Mouse (Mus musculus): ENCODE measurements at regions not wholly inside any gene's neighbourhood (a gene's known extent, or its start where the extent isn't known, plus 50 kb on each side); places are given as distances from the start of the nearest gene placed in this dataset.

- Histone ChIP-seq H3K4me1 (no peaks in the 10 kb centered on the region), H3K9ac (replicated peaks) (no peak overlapping the region), H3K27ac (replicated peaks) (no peak overlapping the region), H3K27me3 (no peaks in the 10 kb centered on the region), H3K36me3 (no peaks in the 10 kb centered on the region), H3K4me3 (no peak overlapping the region), H3K9me3 (no peaks in the 10 kb centered on the region), H3K4me2 (replicated peaks) (no peak overlapping the region)
- 91% methylated on average over 1 of the region's 1 CpGs for WGBS
- no peak for ATAC-seq (replicated peaks)
These were observed 195.9 kb upstream of the Vegfc start for GRCm38 (mm10) chr8:53881551-53881950.

- Histone ChIP-seq H3K4me2 (replicated peaks) (no peak overlapping the region), H3K27me3 (no peaks in the 10 kb centered on the region), H3K4me1 (peaks cover 8% of the 10 kb centered on the region), H3K27ac (replicated peaks) (no peak overlapping the region), H3K9me3 (no peaks in the 10 kb centered on the region), H3K9ac (replicated peaks) (no peak overlapping the region), H3K4me3 (no peak overlapping the region), H3K36me3 (no peaks in the 10 kb centered on the region)
- WGBS = 66% methylated on average over 4 of the region's 4 CpGs
- ATAC-seq (replicated peaks) = peak; percentile 65
These were observed 185.1 kb upstream of the Vegfc start for GRCm38 (mm10) chr8:53892205-53892710.

- 41% methylated on average over 3 of the region's 3 CpGs for WGBS
- no peak overlapping the region for H3K4me3 ChIP-seq
- peak; percentile 94 for ATAC-seq (replicated peaks)
These were observed 184.6 kb upstream of the Vegfc start for GRCm38 (mm10) chr8:53892770-53893169.

GRCm38 (mm10) chr8:53922343-53922742 lies 155.1 kb upstream of the Vegfc start:
- no peaks in the 10 kb centered on the region for H3K9me3 ChIP-seq
- 85% methylated on average over 4 of the region's 4 CpGs for WGBS
- H3K4me1 ChIP-seq = no peaks in the 10 kb centered on the region
- H3K9ac ChIP-seq (replicated peaks) = no peak overlapping the region
- no peaks in the 10 kb centered on the region for H3K36me3 ChIP-seq
- H3K27ac ChIP-seq (replicated peaks) = no peak overlapping the region
- no peak overlapping the region for H3K4me2 ChIP-seq (replicated peaks)
- H3K4me3 ChIP-seq = no peak overlapping the region
- ATAC-seq (replicated peaks) = no peak
- no peaks in the 10 kb centered on the region for H3K27me3 ChIP-seq

More at GRCm38 (mm10) chr8:53892770-53893169, 184.6 kb upstream of the Vegfc start:
- H3K4me1 ChIP-seq = peaks cover 8% of the 10 kb centered on the region
- H3K27ac ChIP-seq (replicated peaks) = no peak overlapping the region
- H3K9ac ChIP-seq (replicated peaks) = no peak overlapping the region
- H3K36me3 ChIP-seq = no peaks in the 10 kb centered on the region
- no peaks in the 10 kb centered on the region for H3K27me3 ChIP-seq
- H3K9me3 ChIP-seq = no peaks in the 10 kb centered on the region
- no peak overlapping the region for H3K4me2 ChIP-seq (replicated peaks)

GRCm38 (mm10) chr8:53930685-53931084 lies 146.7 kb upstream of the Vegfc start:
- Histone ChIP-seq H3K27ac (replicated peaks) (no peak overlapping the region), H3K9ac (replicated peaks) (no peak overlapping the region), H3K4me2 (replicated peaks) (no peak overlapping the region), H3K27me3 (no peaks in the 10 kb centered on the region), H3K4me1 (no peaks in the 10 kb centered on the region), H3K9me3 (no peaks in the 10 kb centered on the region), H3K4me3 (no peak overlapping the region), H3K36me3 (no peaks in the 10 kb centered on the region)
- 5% methylated on average over 5 of the region's 5 CpGs for WGBS
- peak; percentile 35; the same call in 1 of the 2 replicates for ATAC-seq (replicated peaks)

GRCm38 (mm10) chr8:53938392-53938791 lies 139.0 kb upstream of the Vegfc start:
- H3K9ac ChIP-seq (replicated peaks) = no peak overlapping the region
- ATAC-seq (replicated peaks) = 0 out of 2 replicates have a peak, but pooled peaks have one; percentile 26
- no peaks in the 10 kb centered on the region for H3K36me3 ChIP-seq
- H3K27ac ChIP-seq (replicated peaks) = no peak overlapping the region
- H3K4me1 ChIP-seq = no peaks in the 10 kb centered on the region
- H3K27me3 ChIP-seq = no peaks in the 10 kb centered on the region
- H3K9me3 ChIP-seq = no peaks in the 10 kb centered on the region
- H3K4me3 ChIP-seq = no peak overlapping the region
- no peak overlapping the region for H3K4me2 ChIP-seq (replicated peaks)

- H3K27me3 ChIP-seq = no peaks in the 10 kb centered on the region
- 9% methylated on average over 1 of the region's 1 CpGs for WGBS
- no peak overlapping the region for H3K4me2 ChIP-seq (replicated peaks)
- H3K4me3 ChIP-seq = no peak overlapping the region
- H3K36me3 ChIP-seq = no peaks in the 10 kb centered on the region
- no peak overlapping the region for H3K27ac ChIP-seq (replicated peaks)
- H3K9me3 ChIP-seq = no peaks in the 10 kb centered on the region
- peak; percentile 46; the same call in 1 of the 2 replicates for ATAC-seq (replicated peaks)
- H3K9ac ChIP-seq (replicated peaks) = no peak overlapping the region
- no peaks in the 10 kb centered on the region for H3K4me1 ChIP-seq
These were observed 137.9 kb upstream of the Vegfc start for GRCm38 (mm10) chr8:53939519-53939918.

- no peak overlapping the region for H3K27ac ChIP-seq (replicated peaks)
- H3K36me3 ChIP-seq = no peaks in the 10 kb centered on the region
- H3K9me3 ChIP-seq = no peaks in the 10 kb centered on the region
- H3K4me1 ChIP-seq = no peaks in the 10 kb centered on the region; the same call in 1 of the 2 replicates
- H3K9ac ChIP-seq (replicated peaks) = no peak overlapping the region
- no peak overlapping the region for H3K4me3 ChIP-seq
- no peak for ATAC-seq (replicated peaks)
- H3K27me3 ChIP-seq = no peaks in the 10 kb centered on the region
- WGBS = 6% methylated on average over 2 of the region's 2 CpGs
- no peak overlapping the region for H3K4me2 ChIP-seq (replicated peaks)
These were observed 136.3 kb upstream of the Vegfc start for GRCm38 (mm10) chr8:53941144-53941543.

- no peak overlapping the region for H3K9ac ChIP-seq (replicated peaks)
- no peak overlapping the region for H3K4me3 ChIP-seq
- no peaks in the 10 kb centered on the region for H3K36me3 ChIP-seq
- no peak for ATAC-seq (replicated peaks)
- H3K4me2 ChIP-seq (replicated peaks) = no peak overlapping the region
- no peak overlapping the region for H3K27ac ChIP-seq (replicated peaks)
- H3K9me3 ChIP-seq = no peaks in the 10 kb centered on the region
- WGBS = 33% methylated on average over 2 of the region's 2 CpGs
- no peaks in the 10 kb centered on the region; the same call in 1 of the 2 replicates for H3K4me1 ChIP-seq
- no peaks in the 10 kb centered on the region for H3K27me3 ChIP-seq
These were observed 131.8 kb upstream of the Vegfc start for GRCm38 (mm10) chr8:53945561-53945960.

- H3K27ac ChIP-seq (replicated peaks) = no peak overlapping the region
- no peaks in the 10 kb centered on the region for H3K27me3 ChIP-seq
- H3K4me2 ChIP-seq (replicated peaks) = no peak overlapping the region
- no peak overlapping the region for H3K4me3 ChIP-seq
- no peak for ATAC-seq (replicated peaks)
- H3K36me3 ChIP-seq = no peaks in the 10 kb centered on the region
- no peaks in the 10 kb centered on the region; the same call in 1 of the 2 replicates for H3K4me1 ChIP-seq
- H3K9me3 ChIP-seq = no peaks in the 10 kb centered on the region
- H3K9ac ChIP-seq (replicated peaks) = no peak overlapping the region
These were observed 130.0 kb upstream of the Vegfc start for GRCm38 (mm10) chr8:53947384-53947783.

GRCm38 (mm10) chr8:53954476-53955158 lies 122.8 kb upstream of the Vegfc start:
- Histone ChIP-seq H3K9me3 (no peaks in the 10 kb centered on the region), H3K4me1 (no peaks in the 10 kb centered on the region), H3K9ac (replicated peaks) (no peak overlapping the region), H3K4me2 (replicated peaks) (no peak overlapping the region), H3K4me3 (no peak overlapping the region), H3K27me3 (no peaks in the 10 kb centered on the region), H3K27ac (replicated peaks) (no peak overlapping the region), H3K36me3 (no peaks in the 10 kb centered on the region)
- no peak for ATAC-seq (replicated peaks)
- 59% methylated on average over 4 of the region's 4 CpGs for WGBS

GRCm38 (mm10) chr8:53956148-53956547 lies 121.3 kb upstream of the Vegfc start:
- ATAC-seq (replicated peaks) = no peak
- no peaks in the 10 kb centered on the region for H3K4me1 ChIP-seq
- no peak overlapping the region for H3K4me3 ChIP-seq
- H3K9me3 ChIP-seq = no peaks in the 10 kb centered on the region
- H3K36me3 ChIP-seq = no peaks in the 10 kb centered on the region
- WGBS = 25% methylated on average over 2 of the region's 2 CpGs
- H3K27me3 ChIP-seq = no peaks in the 10 kb centered on the region
- no peak overlapping the region for H3K4me2 ChIP-seq (replicated peaks)
- no peak overlapping the region for H3K27ac ChIP-seq (replicated peaks)
- no peak overlapping the region for H3K9ac ChIP-seq (replicated peaks)

- WGBS = 71% methylated on average over 1 of the region's 1 CpGs
These were observed 118.9 kb upstream of the Vegfc start for GRCm38 (mm10) chr8:53958548-53958947.

More at GRCm38 (mm10) chr8:53958548-53958947, 118.9 kb upstream of the Vegfc start:
- no peaks in the 10 kb centered on the region for H3K36me3 ChIP-seq
- no peak overlapping the region for H3K4me2 ChIP-seq (replicated peaks)
- H3K9me3 ChIP-seq = no peaks in the 10 kb centered on the region
- H3K4me1 ChIP-seq = no peaks in the 10 kb centered on the region
- no peak overlapping the region for H3K27ac ChIP-seq (replicated peaks)
- no peaks in the 10 kb centered on the region for H3K27me3 ChIP-seq
- no peak for ATAC-seq (replicated peaks)
- H3K4me3 ChIP-seq = no peak overlapping the region
- no peak overlapping the region for H3K9ac ChIP-seq (replicated peaks)
